Mouse (Mus musculus) lung, adult 2 months (tissue): ENCODE results near the gene Ldlrap1.
"Not testable (repeated sequence)": the region's sequence is repeated elsewhere in the genome, so short reads cannot be mapped to it uniquely, and the experiment has no call there.

ENCODE experiments used
- CTCF ChIP-seq: fragments of 200-500 bp; IDR thresholded peaks from 2 replicates; pipeline ENCODE4 v1.5.1; 2011; ENCODE audit warnings: mild to moderate bottlenecking, low read length, control low read depth; ENCODE audit not compliant: insufficient read depth
- POLR2A ChIP-seq: fragments of 200-500 bp; IDR thresholded peaks from 2 replicates; pipeline ENCODE4 v1.6.1; 2011; ENCODE audit warnings: low read depth, mild to moderate bottlenecking, control low read depth, low read length, borderline replicate concordance; ENCODE audit errors: extremely low read depth

GRCm38 (mm10) chr4:134794959-134795358 is 27.1 kb upstream of the Ldlrap1 start:
- TF ChIP-seq POLR2A, CTCF: not testable (repeated sequence)
